Mouse (Mus musculus) kidney, adult 2 months (tissue): ENCODE measurements at regions not wholly inside any gene's neighbourhood (a gene's known extent, or its start where the extent isn't known, plus 50 kb on each side); places are given as distances from the start of the nearest gene placed in this dataset.

Experiments
- DNase-seq: peaks from one replicate; pipeline ENCODE4 v3.0.0; 2021
- H3K27ac ChIP-seq: fragments of 200-500 bp; 2 replicates; pipeline ENCODE4 v1.5.1; 2012; ENCODE audit warnings: low read depth, low read length, control low read depth, inconsistent platforms; ENCODE audit not compliant: insufficient read depth
- H3K27me3 ChIP-seq: fragments of 200-500 bp; replicated peaks from 2 replicates; pipeline ENCODE4 v1.6.1; 2012; ENCODE audit warnings: mild to moderate bottlenecking, moderate library complexity, low read length, inconsistent platforms; ENCODE audit not compliant: control insufficient read depth, insufficient read depth
- H3K36me3 ChIP-seq: fragments of 200-500 bp; 2 replicates; pipeline ENCODE4 v1.6.1; 2012; ENCODE audit warnings: mild to moderate bottlenecking, moderate library complexity, low read length, inconsistent platforms; ENCODE audit not compliant: control insufficient read depth, insufficient read depth
- H3K4me1 ChIP-seq: fragments of 200-500 bp; 2 replicates; pipeline ENCODE4 v1.6.1; 2011; ENCODE audit warnings: low read length; ENCODE audit not compliant: control insufficient read depth, insufficient read depth
- H3K4me3 ChIP-seq: fragments of 200-500 bp; 2 replicates; pipeline ENCODE4 v1.5.1; 2011; ENCODE audit warnings: mild to moderate bottlenecking, low read depth, low read length, control low read depth; ENCODE audit not compliant: insufficient read depth
- CTCF ChIP-seq: fragments of 200-500 bp; conservative IDR thresholded peaks from 2 replicates; pipeline ENCODE4 v1.5.1; 2011; ENCODE audit warnings: low read depth, mild to moderate bottlenecking, control low read depth, low read length, moderate library complexity, mixed read lengths; ENCODE audit not compliant: insufficient read depth, insufficient read length
- POLR2A ChIP-seq: fragments of 200-500 bp; IDR thresholded peaks from one replicate; pipeline ENCODE4 v1.6.1; 2011; ENCODE audit warnings: low read depth, low read length, control low read depth
- WGBS: fragments of 180-500 bp; shearing (Covaris S2); methylation state at CpG from one replicate; pipeline ENCODE4 v1.1.7; 2018; 5-methylcytosine and 5-hydroxymethylcytosine counted together

DNA sequence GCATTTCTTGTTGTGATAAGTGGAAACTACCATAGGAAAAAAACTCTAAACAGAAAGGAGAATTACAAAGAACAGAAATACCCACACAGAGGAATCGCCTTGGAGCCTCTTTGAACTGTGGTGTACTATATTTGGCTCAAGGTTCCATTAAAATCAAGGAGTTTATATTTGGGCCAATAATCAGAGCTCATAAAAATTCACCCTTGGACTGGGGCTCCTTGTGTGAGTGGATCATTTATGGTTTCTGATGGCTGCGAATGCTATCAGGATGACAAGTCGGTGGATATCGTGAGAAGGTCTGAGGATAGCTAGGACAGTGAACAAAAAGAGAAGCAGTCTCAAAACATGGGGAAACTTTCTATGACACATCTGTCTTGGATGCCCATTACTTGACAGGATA, 92.2 kb upstream of the Klf3 start:
- Histone ChIP-seq H3K4me3 (no peak overlapping the region), H3K4me1 (no peaks in the 10 kb centered on the region), H3K27ac (no peak overlapping the region), H3K36me3 (no peaks in the 10 kb centered on the region), H3K27me3 (no peaks in the 10 kb centered on the region)
- no peak for TF ChIP-seq POLR2A
- TF ChIP-seq CTCF: no peak
- 93% methylated on average over 4 of the region's 4 CpGs for WGBS
- DNase-seq: no peak

DNA sequence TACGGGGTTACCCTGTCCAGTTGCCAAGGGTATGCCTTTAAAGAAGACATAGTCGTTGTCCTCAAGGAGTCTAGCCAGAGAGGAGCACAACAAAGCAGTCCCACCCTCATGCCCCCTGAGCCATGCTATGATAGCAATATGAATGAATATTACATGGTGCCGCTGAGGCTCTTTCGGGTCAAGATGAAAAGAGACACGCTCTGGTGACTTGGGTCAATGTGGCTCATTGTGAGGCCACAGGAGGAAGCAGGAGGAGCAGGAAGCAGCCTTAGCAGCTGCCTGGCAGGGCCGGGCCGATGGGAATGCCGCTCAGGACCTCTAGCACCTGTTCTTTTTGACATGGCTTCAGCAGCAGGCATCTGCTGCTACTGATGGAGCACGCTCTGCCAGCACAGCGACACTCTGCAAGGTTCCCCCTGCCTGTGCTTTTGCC, 89.0 kb upstream of the Klf3 start:
- no peak overlapping the region for H3K4me3 ChIP-seq
- no peaks in the 10 kb centered on the region for H3K4me1 ChIP-seq
- 65% methylated on average over 10 of the region's 10 CpGs for WGBS
- no peaks in the 10 kb centered on the region for H3K36me3 ChIP-seq
- TF ChIP-seq CTCF (no peak), POLR2A (no peak)
- H3K27ac ChIP-seq: no peak overlapping the region
- no peak for DNase-seq
- no peaks in the 10 kb centered on the region for H3K27me3 ChIP-seq

DNA sequence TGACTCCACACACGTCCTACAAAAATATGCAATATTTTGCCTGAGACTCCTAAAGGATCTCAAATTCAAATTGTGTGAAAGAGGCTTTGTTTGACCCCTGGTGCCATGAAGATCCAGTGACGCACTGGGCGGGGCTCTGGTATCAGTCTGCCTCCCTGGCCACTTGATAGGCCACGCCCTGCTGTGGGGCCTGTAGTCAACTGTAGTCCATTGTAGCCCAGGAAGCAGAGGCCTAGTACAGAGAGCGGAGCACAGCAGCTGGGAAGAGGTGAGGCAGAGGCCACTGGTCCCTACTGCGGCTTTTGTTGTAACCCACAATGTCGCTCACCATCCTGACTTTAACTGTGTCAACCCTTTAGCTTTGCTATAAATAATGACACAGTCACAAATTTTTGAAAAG, 88.5 kb upstream of the Klf3 start:
- Histone ChIP-seq H3K27me3 (no peaks in the 10 kb centered on the region), H3K4me3 (no peak overlapping the region), H3K36me3 (no peaks in the 10 kb centered on the region), H3K4me1 (no peaks in the 10 kb centered on the region), H3K27ac (no peak overlapping the region)
- 87% methylated on average over 7 of the region's 7 CpGs for WGBS
- DNase-seq: no peak
- TF ChIP-seq POLR2A: no peak
- TF ChIP-seq CTCF: no peak

DNA sequence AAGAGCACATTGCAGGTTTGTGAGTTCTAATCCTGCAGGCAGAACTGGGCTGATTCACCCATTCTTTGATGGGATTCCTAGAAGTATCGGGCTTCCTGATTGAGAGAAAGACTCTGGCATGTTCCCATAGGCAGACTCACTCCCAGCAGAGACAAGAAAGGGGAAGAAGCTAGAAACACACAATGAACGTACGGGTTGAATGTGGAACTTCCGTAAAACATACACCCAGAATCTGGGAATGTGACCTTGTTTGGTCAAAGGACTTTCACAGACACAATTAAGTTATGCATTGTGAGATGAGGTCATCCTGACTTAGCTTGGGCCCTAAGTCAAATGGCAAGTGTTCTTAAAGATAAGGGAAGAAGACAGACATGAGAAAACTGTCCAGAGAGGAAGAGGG, 86.6 kb upstream of the Klf3 start:
- Histone ChIP-seq H3K4me1 (no peaks in the 10 kb centered on the region), H3K27me3 (no peaks in the 10 kb centered on the region), H3K4me3 (no peak overlapping the region), H3K27ac (no peak overlapping the region), H3K36me3 (no peaks in the 10 kb centered on the region)
- TF ChIP-seq CTCF (no peak), POLR2A (no peak)
- WGBS: 82% methylated on average over 4 of the region's 4 CpGs
- no peak for DNase-seq

DNA sequence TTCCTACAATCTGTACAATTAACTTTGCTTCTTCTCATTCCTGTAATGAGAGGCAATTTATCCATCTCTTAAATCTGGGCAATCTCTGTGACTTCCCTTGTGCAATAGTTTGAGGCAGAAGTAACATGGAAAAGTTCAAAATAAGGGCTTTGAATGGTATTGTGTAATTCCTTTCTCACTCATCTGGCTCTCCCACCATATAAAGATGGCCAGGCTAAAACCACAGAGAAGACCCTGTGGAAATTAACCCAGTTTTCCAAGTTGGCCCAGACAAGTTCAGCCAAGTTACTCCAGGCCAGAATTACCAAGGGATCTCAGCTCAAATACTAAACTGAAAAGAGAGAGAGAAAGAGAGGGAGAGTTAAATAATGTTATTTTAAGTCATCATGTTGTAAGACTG, 81.0 kb upstream of the Klf3 start:
- Histone ChIP-seq H3K4me3 (no peak overlapping the region), H3K27ac (no peak overlapping the region), H3K36me3 (no peaks in the 10 kb centered on the region), H3K4me1 (no peaks in the 10 kb centered on the region), H3K27me3 (no peaks in the 10 kb centered on the region)
- no peak for TF ChIP-seq CTCF
- no peak for TF ChIP-seq POLR2A
- DNase-seq: no peak

DNA sequence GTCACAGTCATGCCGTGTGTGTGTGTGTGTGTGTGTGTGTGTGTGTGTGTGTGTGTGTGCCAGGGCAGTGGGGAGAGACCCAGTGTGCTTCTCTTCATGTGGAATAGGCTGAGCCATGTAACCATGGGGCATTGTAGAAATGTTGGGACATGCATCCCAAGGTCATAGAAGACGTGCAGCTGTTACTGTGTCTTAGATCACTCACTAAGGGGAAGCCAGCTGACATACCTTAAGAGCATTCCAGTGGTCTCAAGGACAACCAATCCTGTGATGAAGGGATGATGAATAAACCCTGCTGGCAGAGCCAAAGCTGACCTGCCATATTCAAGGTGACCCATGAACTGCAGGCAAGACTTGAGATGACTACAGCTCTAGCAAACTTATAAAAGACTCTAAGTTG, 75.3 kb upstream of the Klf3 start:
- no peaks in the 10 kb centered on the region for H3K4me1 ChIP-seq
- 73% methylated on average over 2 of the region's 2 CpGs for WGBS
- no peak overlapping the region for H3K4me3 ChIP-seq
- TF ChIP-seq POLR2A (no peak), CTCF (no peak)
- H3K27me3 ChIP-seq: no peaks in the 10 kb centered on the region
- H3K36me3 ChIP-seq: no peaks in the 10 kb centered on the region
- no peak overlapping the region for H3K27ac ChIP-seq
- no peak for DNase-seq

DNA sequence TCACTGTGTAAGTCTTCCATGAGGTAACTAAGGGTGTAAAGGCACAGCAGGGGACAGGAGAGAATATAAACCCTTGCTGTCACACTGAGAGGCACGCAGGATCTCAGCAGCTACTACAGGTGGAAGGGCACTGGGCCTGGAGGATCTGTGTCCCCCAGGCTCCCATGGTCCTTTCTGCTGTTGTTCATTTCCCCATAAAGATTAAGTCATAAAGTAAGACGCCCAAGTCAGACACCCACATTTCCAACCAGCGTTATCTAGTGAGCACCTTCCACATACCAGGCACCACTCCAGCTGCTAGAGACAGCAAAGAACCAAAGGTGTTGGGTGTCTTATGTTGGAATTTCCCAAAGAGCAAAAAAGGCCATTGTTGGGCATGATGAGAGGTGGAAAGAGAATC, 70.8 kb upstream of the Klf3 start:
- no peaks in the 10 kb centered on the region for H3K36me3 ChIP-seq
- 94% methylated on average over 3 of the region's 3 CpGs for WGBS
- DNase-seq: no peak
- no peaks in the 10 kb centered on the region for H3K27me3 ChIP-seq
- no peak for TF ChIP-seq POLR2A
- no peak for TF ChIP-seq CTCF
- no peaks in the 10 kb centered on the region for H3K4me1 ChIP-seq
- H3K27ac ChIP-seq: no peak overlapping the region
- no peak overlapping the region for H3K4me3 ChIP-seq

DNA sequence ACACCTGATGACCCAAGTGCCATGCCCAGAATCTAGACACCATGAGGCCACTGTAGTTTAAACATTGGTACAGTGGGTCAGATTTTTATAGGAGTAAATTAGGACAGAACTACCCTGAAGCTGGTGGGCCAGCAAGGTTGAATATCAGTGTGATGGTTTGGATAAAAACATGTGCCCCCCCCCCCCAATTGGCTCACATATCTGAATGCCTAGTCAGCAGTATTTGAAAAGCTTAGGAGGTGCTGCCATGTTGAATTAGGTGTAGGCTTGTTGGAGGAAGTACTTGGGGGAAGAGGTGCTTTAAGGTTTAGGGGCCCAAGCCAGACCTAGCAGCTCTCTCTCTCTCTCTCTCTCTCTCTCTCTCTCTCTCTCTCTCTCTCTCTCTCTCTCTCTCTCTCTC, 66.2 kb upstream of the Klf3 start:
- Histone ChIP-seq H3K4me3 (no peak overlapping the region), H3K36me3 (no peaks in the 10 kb centered on the region), H3K4me1 (no peaks in the 10 kb centered on the region), H3K27me3 (no peaks in the 10 kb centered on the region), H3K27ac (no peak overlapping the region)
- DNase-seq: no peak
- no peak for TF ChIP-seq CTCF
